Mouse (Mus musculus) right cerebral cortex, postnatal 4 days (tissue): Measurements from ENCODE around the gene Vps18.

ENCODE experiments used
- DNase-seq: peaks from one replicate; pipeline ENCODE4 v3.0.0-alpha.2; 2022

Gene Vps18

GRCm38 (mm10) chr2:119292852-119293251, 4.3 kb downstream of the Vps18 start:
- no peak for DNase-seq

- no peak for DNase-seq
These were observed 4.8 kb downstream of the Vps18 start for GRCm38 (mm10) chr2:119293311-119293710.

GRCm38 (mm10) chr2:119293776-119294390, 5.3 kb downstream of the Vps18 start:
- DNase-seq, result no peak

GRCm38 (mm10) chr2:119294411-119294810, 5.9 kb downstream of the Vps18 start:
- no peak for DNase-seq

GRCm38 (mm10) chr2:119296756-119297155, 8.2 kb downstream of the Vps18 start:
- no peak for DNase-seq

DNA sequence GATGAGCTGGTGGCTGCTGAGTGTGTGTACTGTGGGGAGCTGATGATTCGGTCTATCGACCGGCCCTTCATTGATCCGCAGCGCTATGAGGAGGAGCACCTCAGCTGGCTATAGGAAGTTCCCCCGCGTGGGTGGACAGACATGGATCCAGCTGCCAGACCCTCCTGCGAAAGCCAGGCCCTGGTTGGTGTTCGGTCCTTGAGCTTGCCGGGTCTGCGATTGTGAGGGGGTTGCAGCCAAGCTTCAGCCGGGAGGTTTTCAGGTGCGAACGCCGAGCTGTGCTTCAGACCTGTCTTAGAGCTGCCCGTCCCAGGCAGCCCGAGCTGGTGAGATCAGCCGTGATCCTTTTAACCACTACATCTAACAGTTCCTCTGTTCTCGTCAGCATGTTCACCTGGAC, 9.0 kb downstream of the Vps18 start:
- no peak for DNase-seq

DNA sequence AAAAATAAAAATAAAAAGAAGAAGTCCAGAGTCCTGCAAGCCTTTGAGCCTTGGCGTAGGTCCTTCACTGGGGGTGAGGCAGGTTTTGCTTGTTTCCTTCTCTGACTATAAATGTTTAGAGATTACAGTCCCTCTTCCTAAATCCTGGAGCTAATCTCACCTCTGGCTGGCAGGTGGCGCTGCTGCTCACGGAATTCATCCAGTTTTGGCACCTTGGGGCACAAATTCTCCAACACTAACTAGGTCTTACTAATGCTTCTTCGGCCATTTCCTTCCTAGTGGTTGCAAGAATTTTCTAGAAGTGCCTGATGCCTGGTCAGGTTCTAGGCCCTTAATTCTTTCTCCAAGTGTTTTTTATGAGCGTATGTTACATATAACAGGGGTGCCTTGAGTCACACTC, 9.8 kb downstream of the Vps18 start:
- peak; percentile 67 for DNase-seq

- DNase-seq, result no peak
These were observed 10.3 kb downstream of the Vps18 start for GRCm38 (mm10) chr2:119298839-119299238.

DNA sequence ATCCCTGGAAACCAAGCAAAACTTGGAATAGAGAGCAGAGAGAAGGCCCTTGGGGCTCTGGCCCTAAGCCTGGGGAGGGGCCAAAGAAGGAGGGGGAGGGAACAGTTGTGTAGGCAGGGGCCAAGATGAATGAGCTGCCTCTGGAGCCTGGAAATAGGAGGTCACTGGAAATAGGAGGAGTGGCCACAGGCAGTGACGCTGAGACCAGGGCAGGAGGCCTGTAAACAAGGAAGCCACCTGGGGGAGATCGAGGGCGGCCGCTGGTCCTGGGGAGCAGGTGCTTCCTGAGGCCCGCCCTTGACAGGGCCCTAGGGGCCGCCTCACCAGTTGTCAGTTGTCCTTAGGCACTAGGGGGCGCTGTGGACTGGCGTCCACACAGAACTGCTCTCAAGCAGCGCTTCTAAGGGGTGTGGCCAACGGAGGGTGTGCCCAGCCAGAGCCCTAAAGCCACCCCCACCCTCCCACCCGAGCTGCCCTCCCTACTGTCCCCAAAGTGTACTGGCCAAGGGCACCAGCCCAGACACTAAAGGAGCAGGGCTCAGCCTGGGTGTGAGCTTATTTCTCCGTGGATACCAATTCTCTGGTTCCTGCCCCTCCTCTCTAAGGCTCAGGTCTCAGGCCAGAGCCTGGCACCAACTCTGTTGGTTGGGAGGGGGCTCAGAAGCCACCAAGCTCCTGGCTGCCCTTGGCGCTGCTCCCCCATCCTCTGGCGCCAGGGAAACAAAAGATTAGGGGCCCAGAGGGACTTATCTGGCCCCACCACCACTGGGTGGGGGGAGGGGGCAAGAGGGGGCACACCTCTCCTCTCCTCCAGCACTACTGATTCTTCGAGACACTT, 11.7 kb downstream of the Vps18 start:
- DNase-seq, result peak; percentile 75

DNA sequence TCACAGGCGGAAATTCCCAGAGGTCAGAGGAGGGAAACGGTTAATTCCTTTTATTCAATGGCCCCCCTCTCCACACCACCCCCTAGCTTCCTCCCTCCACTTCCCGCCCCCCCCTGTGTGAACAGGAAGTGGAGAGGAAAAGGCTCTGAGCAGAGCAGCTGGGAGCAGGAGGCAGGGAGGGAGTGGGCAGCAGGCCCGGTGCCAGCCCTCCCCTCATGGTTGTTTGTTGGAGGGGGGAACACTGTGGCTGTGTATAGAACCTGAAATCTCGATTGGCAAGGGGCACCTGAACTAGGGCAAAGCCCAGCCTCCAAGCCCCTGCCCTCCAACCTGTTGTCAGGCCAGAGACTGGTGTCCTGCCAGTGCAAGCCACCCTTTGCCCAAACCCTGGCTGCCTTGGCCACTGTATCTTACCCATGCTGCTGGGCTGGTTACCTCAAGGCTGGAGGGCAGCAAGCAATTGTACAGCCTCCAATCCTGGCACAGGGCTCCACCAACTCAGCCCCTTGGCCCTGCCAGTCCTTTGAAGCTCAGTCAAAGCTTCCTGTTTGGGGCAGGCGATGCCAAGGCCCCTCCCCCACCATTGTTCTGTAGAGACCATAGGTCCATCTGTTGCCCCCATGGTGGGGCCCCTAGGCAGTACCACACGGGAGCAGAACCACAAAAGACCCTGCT, 12.4 kb downstream of the Vps18 start:
- peak; percentile 38 for DNase-seq

- DNase-seq, result no peak
These were observed 14.3 kb downstream of the Vps18 start for GRCm38 (mm10) chr2:119302876-119303275.

- no peak for DNase-seq
These were observed 15.9 kb downstream of the Vps18 start for GRCm38 (mm10) chr2:119304391-119304790.

DNA sequence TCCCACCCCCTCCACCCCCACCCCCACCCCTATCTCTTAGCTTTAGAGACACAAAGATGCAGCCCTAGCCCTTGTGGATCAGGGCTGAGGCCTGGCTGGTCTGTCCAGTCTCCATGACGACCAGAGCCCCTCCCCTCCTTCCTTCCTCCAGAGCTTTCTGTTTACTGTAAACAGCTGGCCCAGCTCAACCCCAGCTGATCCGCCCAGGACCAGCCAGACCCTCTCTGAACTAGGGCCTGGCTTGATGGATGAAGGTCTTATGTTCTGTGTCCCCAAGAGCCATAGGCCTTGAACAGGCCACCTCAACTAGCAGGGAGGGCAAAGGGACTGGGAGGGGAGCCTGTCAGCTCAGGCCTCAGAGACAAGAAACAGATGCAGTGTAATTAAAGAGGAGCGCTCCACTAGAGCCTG, 16.3 kb downstream of the Vps18 start:
- DNase-seq, result no peak

DNA sequence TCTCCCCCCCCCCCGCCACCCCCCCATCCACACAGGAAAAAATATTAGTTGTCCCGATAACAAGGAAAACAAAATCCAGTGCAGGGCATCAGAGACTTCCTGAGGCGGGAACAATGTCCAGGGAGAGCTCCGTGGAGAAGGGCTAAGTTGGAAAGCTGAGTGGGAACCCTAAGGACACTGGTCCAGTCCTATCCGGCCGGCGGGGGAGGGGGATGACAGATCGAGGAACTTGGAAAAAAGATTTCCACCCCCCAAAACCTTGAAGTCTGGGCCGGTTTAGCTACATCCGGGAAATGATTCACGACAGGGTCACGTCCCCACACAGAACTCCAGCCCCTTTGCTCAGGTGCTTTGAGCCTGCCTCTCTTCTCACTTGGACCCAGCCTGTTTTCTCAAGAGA, 23.0 kb downstream of the Vps18 start:
- DNase-seq, result no peak

GRCm38 (mm10) chr2:119312380-119312958, 23.9 kb downstream of the Vps18 start:
- DNase-seq, result no peak

GRCm38 (mm10) chr2:119313780-119314479, 25.4 kb downstream of the Vps18 start:
- DNase-seq, result no peak

- no peak for DNase-seq
These were observed 26.3 kb downstream of the Vps18 start for GRCm38 (mm10) chr2:119314742-119315310.

DNA sequence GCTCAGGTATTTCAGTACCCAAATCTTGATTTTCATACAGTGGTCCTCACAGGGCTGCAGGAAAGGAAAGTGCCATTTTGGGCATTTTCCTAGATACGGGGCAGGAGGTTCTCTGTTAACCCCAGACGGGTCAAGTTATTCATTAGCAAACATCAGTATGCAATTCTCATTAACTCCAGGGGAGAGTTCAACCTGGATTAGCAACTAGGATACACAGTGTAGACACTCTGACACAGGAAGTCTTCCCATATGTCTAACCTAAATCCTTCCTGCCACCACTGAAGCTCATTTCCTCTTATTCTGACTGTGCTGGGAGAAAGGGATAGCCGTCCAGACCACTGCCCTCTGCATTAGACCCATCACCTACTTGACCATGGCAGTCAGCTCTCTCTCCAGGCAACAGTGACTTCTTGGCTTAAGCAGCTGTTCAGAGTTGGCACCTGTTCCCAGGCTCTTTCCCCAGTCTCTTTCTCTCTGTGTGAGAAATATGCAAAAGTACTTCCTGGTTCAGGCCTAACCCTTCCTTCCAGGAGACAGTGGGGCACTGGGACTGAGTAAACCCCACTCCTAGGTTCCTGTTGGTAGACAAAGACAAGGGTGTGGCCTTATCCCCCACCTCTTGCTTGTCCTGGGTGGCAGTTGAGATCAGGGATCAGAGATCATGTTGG, 29.6 kb downstream of the Vps18 start:
- DNase-seq, result no peak

DNA sequence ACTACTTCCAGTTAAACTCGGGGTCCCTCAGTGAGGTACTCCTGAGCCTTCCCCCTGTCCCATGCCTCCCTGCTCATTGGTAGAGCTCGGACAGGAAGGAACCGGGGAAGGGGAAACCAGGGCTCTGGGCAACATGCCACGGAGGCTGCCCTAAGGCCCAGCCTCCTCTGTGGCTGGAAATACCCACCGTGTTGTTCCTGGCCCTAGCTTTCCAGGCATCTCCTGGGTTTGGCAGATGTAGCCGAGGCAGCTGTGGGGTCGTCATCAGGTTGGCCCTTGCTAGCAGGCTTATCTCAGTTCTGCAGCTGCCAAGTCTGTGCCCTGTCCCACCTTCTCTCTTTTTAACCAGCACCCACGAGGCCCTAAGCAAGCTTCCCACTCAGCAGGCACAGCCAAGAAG, 32.0 kb downstream of the Vps18 start:
- no peak for DNase-seq

DNA sequence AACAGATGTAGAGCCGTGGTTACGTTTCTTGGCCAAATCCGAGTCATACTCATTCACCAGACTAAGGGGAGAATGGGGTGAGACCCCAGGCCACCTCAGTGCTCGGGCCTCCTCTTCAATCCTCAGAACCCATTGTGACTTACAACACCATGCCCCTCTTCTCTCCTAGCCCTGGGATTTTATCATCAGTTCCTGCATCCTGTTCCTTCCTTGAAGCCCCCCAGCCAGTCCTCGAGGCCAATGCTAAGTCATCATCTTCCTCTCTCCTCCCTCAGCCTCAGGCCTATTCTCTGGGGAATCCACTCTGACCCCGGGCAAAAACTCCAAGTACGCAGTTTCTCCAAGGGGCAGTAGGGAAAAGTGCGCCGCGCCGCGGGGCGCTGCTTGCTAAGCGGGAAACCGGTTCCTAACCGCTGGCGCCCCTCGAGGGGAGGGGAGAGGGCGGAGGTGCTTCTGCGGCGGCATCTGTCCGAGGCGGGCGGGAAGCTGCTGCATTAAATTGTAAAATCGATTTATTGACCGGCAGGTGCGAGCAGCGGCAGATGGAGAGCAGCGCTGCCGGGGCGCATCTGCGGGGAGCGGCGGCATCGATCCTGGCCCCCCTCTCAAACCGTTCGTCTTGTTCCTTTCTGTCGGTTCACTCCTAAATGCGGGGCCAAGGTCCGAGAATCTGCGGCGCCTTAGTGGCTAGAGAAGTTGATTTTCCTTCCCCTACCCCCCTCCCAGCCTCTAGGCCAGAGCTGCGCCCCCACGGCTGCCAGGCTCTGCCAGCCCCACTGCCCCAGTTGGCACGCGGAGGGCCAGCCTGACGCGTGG, 33.4 kb downstream of the Vps18 start:
- DNase-seq, result peak; percentile 30
